Comparison of ENCODE assay signal across 12 mouse cellular contexts in the genomic region with DNA sequence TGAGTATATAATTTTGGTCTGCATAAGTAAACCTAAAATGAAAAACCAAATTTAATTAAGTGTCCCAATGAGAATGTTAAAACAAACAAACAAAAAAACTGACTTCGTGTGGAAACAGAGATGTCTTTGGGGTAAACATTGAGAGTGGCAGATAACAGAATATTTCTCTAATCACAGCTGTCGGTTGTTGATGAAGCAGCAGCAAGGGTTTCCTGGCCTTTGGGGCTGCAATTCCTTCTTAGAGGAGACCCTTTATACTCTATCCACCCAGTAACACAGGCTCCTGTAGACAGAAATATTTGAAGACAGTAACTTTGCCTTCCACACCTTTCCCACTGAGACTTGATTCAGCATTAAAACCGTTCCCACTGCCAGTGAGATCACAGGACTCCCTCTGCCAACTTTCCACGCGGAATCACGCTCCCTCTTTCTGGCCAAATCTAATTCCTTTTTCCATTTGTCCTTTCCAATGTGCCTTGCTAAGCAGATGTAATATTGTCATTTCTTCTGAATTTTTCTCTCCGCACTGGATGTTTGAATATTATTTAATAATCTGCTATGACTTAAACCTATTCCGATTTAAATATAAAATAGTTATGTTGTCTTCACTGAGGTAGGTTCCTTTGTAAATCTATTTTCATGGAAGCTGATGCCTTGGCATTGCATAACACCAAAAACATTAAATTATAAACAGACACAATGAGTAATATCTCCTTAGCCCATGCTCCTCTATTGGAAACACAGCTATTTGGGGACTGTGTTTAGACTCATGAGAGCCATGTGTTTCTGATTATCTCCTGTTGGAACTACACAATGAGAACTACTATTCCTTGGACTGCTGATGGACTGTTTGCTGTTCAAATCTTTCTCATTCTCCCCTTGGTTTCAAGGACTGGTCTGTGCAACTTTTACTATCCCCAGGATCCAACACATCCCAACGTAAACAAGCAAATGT. TPM values are rescaled to one million over a fixed set of nuclear protein-coding genes. Genes with fewer than 3 reads are reported as not detected.
A peak's percentile ranks its signal among the peaks of the same experiment; 100 is the strongest.
DNase-seq lines count a peak whose midpoint lies in the region; ATAC-seq and TF ChIP-seq lines count a peak whose summit lies in the region.
"Had no signal": no experiment of that assay in that cellular context is flagged by ENCODE, and none has a peak within 500 bp of the region (broad histone marks: within the 10 kb centered on the region; RNA-seq: fewer than 3 reads in every experiment).

No protein-coding gene starts in this region.

- peak overlapping the region; percentile 92 for H3K27ac ChIP-seq in heart, adult 2 months
- H3K27ac ChIP-seq in embryonic facial prominence, embryonic 13.5 days, result peak overlapping the region; percentile 94
- peak overlapping the region; percentile 14; the same call in 1 of the 2 replicates for H3K27ac ChIP-seq in intestine, embryonic 16.5 days (ENCODE audit: low read length)
- H3K27ac ChIP-seq: forebrain, embryonic 13.5 days; hindbrain, embryonic 15.5 days; macrophage had no signal

- no peak for ATAC-seq in embryonic facial prominence, embryonic 13.5 days (ENCODE audit: insufficient number of reproducible peaks, insufficient read depth, low FRiP score, low TSS enrichment, low read depth)
- no peak for ATAC-seq in intestine, embryonic 16.5 days
- ATAC-seq: forebrain, embryonic 13.5 days had no signal

- H3K4me3 ChIP-seq in heart, adult 2 months, result peak overlapping the region; percentile 9; the same call in 1 of the 2 replicates
- peak overlapping the region; percentile 59 for H3K4me3 ChIP-seq in embryonic facial prominence, embryonic 13.5 days
- H3K4me3 ChIP-seq in intestine, embryonic 16.5 days (ENCODE audit: low read length), result peak overlapping the region; percentile 20; the same call in 1 of the 2 replicates
- H3K4me3 ChIP-seq: forebrain, embryonic 13.5 days; hindbrain, embryonic 15.5 days had no signal

- no peaks in the 10 kb centered on the region for H3K9me3 ChIP-seq in embryonic facial prominence, embryonic 13.5 days
- H3K9me3 ChIP-seq in intestine, embryonic 16.5 days (ENCODE audit: control insufficient read depth, low read length), result no peaks in the 10 kb centered on the region
- H3K9me3 ChIP-seq: forebrain, embryonic 13.5 days; hindbrain, embryonic 15.5 days had no signal

- intact Hi-C loops in heart, adult 2 months (cut with DNase I), result no loop called here
- intact Hi-C loops in heart, postnatal 10 days (cut with DNase I), result no loop called here

- TF ChIP-seq EP300 in heart, adult 2 months (IDR thresholded peaks at IDR 0.05; ENCODE audit: insufficient read depth, low read depth, low read length), result no peak

- peak; percentile 37 to 43 for DNase-seq in heart, adult 2 months
- DNase-seq in heart, postnatal 10 days, result no peak
- DNase-seq in NIH3T3 (ENCODE audit: low read depth), result peak; percentile 84
- no peak for DNase-seq in layer of hippocampus, postnatal 14 days (ENCODE audit: low spot score in 2 of 2)
- DNase-seq in spleen, postnatal 14 days (ENCODE audit: low spot score in 2 of 2), result no peak
- DNase-seq in urinary bladder, adult 18-20 months (ENCODE audit: low spot score in 2 of 2), result no peak

- 0 out of 2 replicates have a peak overlapping the region, but pooled peaks have one; percentile 28 for H3K9ac ChIP-seq in heart, adult 2 months (ENCODE audit: low read depth, low read length)
- peak overlapping the region; percentile 58 for H3K9ac ChIP-seq in embryonic facial prominence, embryonic 13.5 days
- H3K9ac ChIP-seq in intestine, embryonic 16.5 days (ENCODE audit: low read depth, low read length), result no peak overlapping the region
- H3K9ac ChIP-seq: forebrain, embryonic 13.5 days; hindbrain, embryonic 15.5 days had no signal

- 53% methylated on average over 9 of the region's 9 CpGs for WGBS in heart, adult 2 months
- WGBS in embryonic facial prominence, embryonic 13.5 days, result 24% methylated on average over 9 of the region's 9 CpGs
- WGBS in intestine, embryonic 16.5 days, result 58% methylated on average over 9 of the region's 9 CpGs

- H3K4me1 ChIP-seq in heart, adult 2 months (ENCODE audit: control insufficient read depth, insufficient read depth, low read length), result peaks cover 11% of the 10 kb centered on the region
- peaks cover 6% of the 10 kb centered on the region for H3K4me1 ChIP-seq in embryonic facial prominence, embryonic 13.5 days
- no peaks in the 10 kb centered on the region for H3K4me1 ChIP-seq in intestine, embryonic 16.5 days (ENCODE audit: control insufficient read depth, insufficient read depth, low read length)

- H3K36me3 ChIP-seq in heart, adult 2 months (ENCODE audit: control insufficient read depth, insufficient read depth, low read length), result peaks cover 35% of the 10 kb centered on the region
- H3K36me3 ChIP-seq in embryonic facial prominence, embryonic 13.5 days, result no peaks in the 10 kb centered on the region
- no peaks in the 10 kb centered on the region for H3K36me3 ChIP-seq in intestine, embryonic 16.5 days (ENCODE audit: control insufficient read depth, insufficient read depth, low read length)
- H3K36me3 ChIP-seq: hindbrain, embryonic 15.5 days had no signal

- TF ChIP-seq POLR2A in heart, adult 2 months (IDR thresholded peaks at IDR 0.05; ENCODE audit: insufficient read depth, low read depth, low read length), result no peak

- peak overlapping the region; percentile 83 for H3K4me2 ChIP-seq in embryonic facial prominence, embryonic 13.5 days
- peak overlapping the region; percentile 1; the same call in 1 of the 2 replicates for H3K4me2 ChIP-seq in intestine, embryonic 16.5 days (ENCODE audit: low read depth, low read length)
- H3K4me2 ChIP-seq: forebrain, embryonic 13.5 days; hindbrain, embryonic 15.5 days had no signal

- H3K79me2 ChIP-seq in heart, adult 2 months (replicated peaks; ENCODE audit: control insufficient read depth, insufficient read depth, low read length), result peaks cover 3% of the 10 kb centered on the region; the same call in 1 of the 2 replicates

- TF ChIP-seq CTCF in heart, adult 2 months (IDR thresholded peaks at IDR 0.05), result no peak

- no peaks in the 10 kb centered on the region for H3K27me3 ChIP-seq in heart, adult 2 months (ENCODE audit: control insufficient read depth, insufficient read depth, low read length)
- no peaks in the 10 kb centered on the region for H3K27me3 ChIP-seq in embryonic facial prominence, embryonic 13.5 days
- H3K27me3 ChIP-seq in intestine, embryonic 16.5 days (replicated peaks; ENCODE audit: control insufficient read depth, insufficient read depth, low read length), result no peaks in the 10 kb centered on the region
- H3K27me3 ChIP-seq: CH12.LX had no signal

RNA-seq across cellular contexts. Expression of a gene that starts 4.7 kb away (rescaled TPM):
- total RNA-seq in heart, adult 2 months (2021), result 10 to 100 TPM; 23.0 to 23.3 TPM
- polyA plus RNA-seq in heart, adult 2 months (2012; rRNA removed), result 6.9 and 13.5 TPM in 2 replicates
- 10 to 100 TPM; 13.5 to 15.0 TPM for total RNA-seq in heart, postnatal 10 days (2021)
- polyA plus RNA-seq in embryonic facial prominence, embryonic 13.5 days (2015; fragmentation: Nextera tagmentation; extraction: Ambion mirVana), result 42.6 and 43.4 TPM in 2 replicates
- 16.8 and 17.6 TPM in 2 replicates for polyA plus RNA-seq in intestine, embryonic 16.5 days (2015; fragmentation: Nextera tagmentation; extraction: Ambion mirVana)
- 1 to 10 TPM; 1.4 to 2.7 TPM for total RNA-seq in layer of hippocampus, postnatal 14 days (2021)

RNA-seq across cellular contexts. Expression of a gene that starts 41.1 kb away (rescaled TPM):
- total RNA-seq in heart, adult 2 months (2021), result 10 to 100 TPM; 12.1 to 14.9 TPM
- 5.1 and 7.9 TPM in 2 replicates for polyA plus RNA-seq in heart, adult 2 months (2012; rRNA removed)
- 10 to 100 TPM; 19.2 TPM for total RNA-seq in heart, postnatal 10 days (2021)
- 60.6 and 67.0 TPM in 2 replicates for polyA plus RNA-seq in embryonic facial prominence, embryonic 13.5 days (2015; fragmentation: Nextera tagmentation; extraction: Ambion mirVana)
- 40.6 and 41.4 TPM in 2 replicates for polyA plus RNA-seq in intestine, embryonic 16.5 days (2015; fragmentation: Nextera tagmentation; extraction: Ambion mirVana)
- 10 to 100 TPM; 24.4 to 25.9 TPM for total RNA-seq in layer of hippocampus, postnatal 14 days (2021)

Comparison
In these comparisons a context has a peak if more than half of its experiments do, and no peak if none do; other contexts are left out.
1. DNase-seq: peak in heart, adult 2 months (2 of 2) and NIH3T3 (single experiment); none in heart, postnatal 10 days (0 of 2), layer of hippocampus, postnatal 14 days (0 of 2), spleen, postnatal 14 days (0 of 2) and urinary bladder, adult 18-20 months (0 of 2).
2. H3K27ac ChIP-seq: peak in every context shown above with its lines; median percentile 94 in embryonic facial prominence, embryonic 13.5 days; 92 in heart, adult 2 months; 14 in intestine, embryonic 16.5 days.
3. H3K4me3 ChIP-seq: peak in every context shown above with its lines; median percentile 59 in embryonic facial prominence, embryonic 13.5 days; 20 in intestine, embryonic 16.5 days; 9 in heart, adult 2 months.